Mouse (Mus musculus): Measurements from ENCODE around the gene Rab36. TPM values are rescaled to one million over a fixed set of nuclear protein-coding genes. Genes with fewer than 3 reads are reported as not detected.

Gene Rab36
- polyA plus RNA-seq, 1 experiment from 2014 or later: 6.2 TPM

- H3K27ac ChIP-seq (ENCODE audit: low read depth, low read length): no peak overlapping the region
- H3K9me3 ChIP-seq (ENCODE audit: control insufficient read depth, low read length): no peaks in the 10 kb centered on the region
- ATAC-seq (ENCODE audit: low FRiP score): no peak
- no peaks in the 10 kb centered on the region for H3K36me3 ChIP-seq (ENCODE audit: control insufficient read depth, insufficient read depth, low read length)
- peaks cover 5% of the 10 kb centered on the region; the same call in 1 of the 2 replicates for H3K27me3 ChIP-seq (ENCODE audit: control insufficient read depth, insufficient read depth, low read length)
- H3K9ac ChIP-seq (ENCODE audit: low read length): peak overlapping the region; percentile 83
- 1% methylated on average over 71 of the region's 71 CpGs for WGBS
- H3K4me3 ChIP-seq (ENCODE audit: low read depth, low read length): peak overlapping the region; percentile 93
- peak; percentile 94 for DNase-seq (ENCODE audit: low spot score, missing footprints)
- peaks cover 38% of the 10 kb centered on the region for H3K4me1 ChIP-seq (ENCODE audit: control insufficient read depth, insufficient read depth, low read length)
- peak overlapping the region; percentile 81 for H3K4me2 ChIP-seq
Observed at GRCm38 (mm10) chr10:75061341-75062188, 24.7 kb downstream of the Rab36 start.

- no peak for ATAC-seq (ENCODE audit: low FRiP score)
- peak; percentile 93 for DNase-seq (ENCODE audit: low spot score, missing footprints)
- H3K36me3 ChIP-seq (ENCODE audit: control insufficient read depth, insufficient read depth, low read length): no peaks in the 10 kb centered on the region
- peak overlapping the region; percentile 93 for H3K4me3 ChIP-seq (ENCODE audit: low read depth, low read length)
- WGBS: 23% methylated on average over 6 of the region's 6 CpGs
- H3K9me3 ChIP-seq (ENCODE audit: control insufficient read depth, low read length): no peaks in the 10 kb centered on the region
- peak overlapping the region; percentile 81 for H3K4me2 ChIP-seq
- H3K4me1 ChIP-seq (ENCODE audit: control insufficient read depth, insufficient read depth, low read length): peaks cover 38% of the 10 kb centered on the region
- no peak overlapping the region for H3K27ac ChIP-seq (ENCODE audit: low read depth, low read length)
- peaks cover 5% of the 10 kb centered on the region; the same call in 1 of the 2 replicates for H3K27me3 ChIP-seq (ENCODE audit: control insufficient read depth, insufficient read depth, low read length)
- H3K9ac ChIP-seq (ENCODE audit: low read length): peak overlapping the region; percentile 83
Observed at GRCm38 (mm10) chr10:75062189-75062561, 25.3 kb downstream of the Rab36 start.

DNA sequence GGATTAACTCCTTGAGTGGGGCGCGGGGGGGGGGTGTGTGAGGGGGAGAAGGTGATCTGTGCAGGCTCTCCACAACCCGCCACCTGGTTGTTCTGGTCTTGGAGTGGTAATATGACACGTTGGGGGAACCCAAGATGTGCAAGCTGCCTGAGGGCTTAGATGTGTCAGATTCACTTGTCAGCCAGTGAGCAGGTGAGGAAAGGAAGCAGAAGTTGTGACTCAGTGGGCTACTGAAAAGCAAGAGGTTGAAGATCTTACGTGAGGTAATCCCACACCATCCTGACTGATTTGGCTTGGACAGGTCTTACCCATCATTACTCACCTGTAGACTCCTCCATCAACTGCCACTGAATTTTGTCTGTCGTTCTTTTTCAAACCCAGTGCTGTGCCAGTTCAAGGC, 25.8 kb downstream of the Rab36 start:
- Histone ChIP-seq H3K9ac (ENCODE audit: low read length) (no peak overlapping the region), H3K9me3 (ENCODE audit: control insufficient read depth, low read length) (no peaks in the 10 kb centered on the region), H3K27me3 (ENCODE audit: control insufficient read depth, insufficient read depth, low read length) (peaks cover 5% of the 10 kb centered on the region; the same call in 1 of the 2 replicates), H3K4me3 (ENCODE audit: low read depth, low read length) (peak overlapping the region; percentile 93), H3K4me1 (ENCODE audit: control insufficient read depth, insufficient read depth, low read length) (peaks cover 38% of the 10 kb centered on the region), H3K4me2 (peak overlapping the region; percentile 81), H3K27ac (ENCODE audit: low read depth, low read length) (no peak overlapping the region), H3K36me3 (ENCODE audit: control insufficient read depth, insufficient read depth, low read length) (no peaks in the 10 kb centered on the region)
- ATAC-seq (ENCODE audit: low FRiP score) (no peak), DNase-seq (ENCODE audit: low spot score, missing footprints) (peak; percentile 79)
- 46% methylated on average over 6 of the region's 6 CpGs for WGBS

- WGBS: 71% methylated on average over 12 of the region's 12 CpGs
- H3K4me2 ChIP-seq: peak overlapping the region; percentile 31
- H3K27ac ChIP-seq (ENCODE audit: low read depth, low read length): no peak overlapping the region
- H3K27me3 ChIP-seq (ENCODE audit: control insufficient read depth, insufficient read depth, low read length): peaks cover 5% of the 10 kb centered on the region; the same call in 1 of the 2 replicates
- H3K9me3 ChIP-seq (ENCODE audit: control insufficient read depth, low read length): no peaks in the 10 kb centered on the region
- H3K4me3 ChIP-seq (ENCODE audit: low read depth, low read length): peak overlapping the region; percentile 2
- DNase-seq (ENCODE audit: low spot score, missing footprints) (peak; percentile 84), ATAC-seq (ENCODE audit: low FRiP score) (no peak)
- H3K36me3 ChIP-seq (ENCODE audit: control insufficient read depth, insufficient read depth, low read length): no peaks in the 10 kb centered on the region
- H3K4me1 ChIP-seq (ENCODE audit: control insufficient read depth, insufficient read depth, low read length): peaks cover 38% of the 10 kb centered on the region
- H3K9ac ChIP-seq (ENCODE audit: low read length): no peak overlapping the region
Observed at GRCm38 (mm10) chr10:75063301-75063965, 26.6 kb downstream of the Rab36 start.

- Histone ChIP-seq H3K36me3 (ENCODE audit: control insufficient read depth, insufficient read depth, low read length) (no peaks in the 10 kb centered on the region), H3K27ac (ENCODE audit: low read depth, low read length) (no peak overlapping the region), H3K27me3 (ENCODE audit: control insufficient read depth, insufficient read depth, low read length) (peaks cover 5% of the 10 kb centered on the region; the same call in 1 of the 2 replicates), H3K4me2 (no peak overlapping the region), H3K9ac (ENCODE audit: low read length) (no peak overlapping the region), H3K9me3 (ENCODE audit: control insufficient read depth, low read length) (no peaks in the 10 kb centered on the region), H3K4me1 (ENCODE audit: control insufficient read depth, insufficient read depth, low read length) (peaks cover 28% of the 10 kb centered on the region), H3K4me3 (ENCODE audit: low read depth, low read length) (no peak overlapping the region)
- 85% methylated on average over 6 of the region's 6 CpGs for WGBS
- DNase-seq (ENCODE audit: low spot score, missing footprints): no peak
- no peak for ATAC-seq (ENCODE audit: low FRiP score)
Observed at GRCm38 (mm10) chr10:75065691-75066090, 28.8 kb downstream of the Rab36 start.

GRCm38 (mm10) chr10:75067446-75067845, 30.6 kb downstream of the Rab36 start:
- ATAC-seq (ENCODE audit: low FRiP score): no peak
- no peak for DNase-seq (ENCODE audit: low spot score, missing footprints)
- Histone ChIP-seq H3K27me3 (ENCODE audit: control insufficient read depth, insufficient read depth, low read length) (no peaks in the 10 kb centered on the region), H3K36me3 (ENCODE audit: control insufficient read depth, insufficient read depth, low read length) (no peaks in the 10 kb centered on the region), H3K9me3 (ENCODE audit: control insufficient read depth, low read length) (no peaks in the 10 kb centered on the region), H3K9ac (ENCODE audit: low read length) (no peak overlapping the region), H3K4me1 (ENCODE audit: control insufficient read depth, insufficient read depth, low read length) (peaks cover 15% of the 10 kb centered on the region; the same call in 1 of the 2 replicates), H3K4me2 (no peak overlapping the region), H3K27ac (ENCODE audit: low read depth, low read length) (no peak overlapping the region), H3K4me3 (ENCODE audit: low read depth, low read length) (no peak overlapping the region)

- Histone ChIP-seq H3K4me2 (no peak overlapping the region), H3K4me3 (ENCODE audit: low read depth, low read length) (no peak overlapping the region), H3K4me1 (ENCODE audit: control insufficient read depth, insufficient read depth, low read length) (peaks cover 12% of the 10 kb centered on the region; the same call in 1 of the 2 replicates), H3K27ac (ENCODE audit: low read depth, low read length) (no peak overlapping the region), H3K9ac (ENCODE audit: low read length) (no peak overlapping the region), H3K27me3 (ENCODE audit: control insufficient read depth, insufficient read depth, low read length) (no peaks in the 10 kb centered on the region), H3K36me3 (ENCODE audit: control insufficient read depth, insufficient read depth, low read length) (no peaks in the 10 kb centered on the region), H3K9me3 (ENCODE audit: control insufficient read depth, low read length) (no peaks in the 10 kb centered on the region)
- ATAC-seq (ENCODE audit: low FRiP score) (no peak), DNase-seq (ENCODE audit: low spot score, missing footprints) (no peak)
- WGBS: 72% methylated on average over 2 of the region's 2 CpGs
Observed at GRCm38 (mm10) chr10:75068086-75068485, 31.2 kb downstream of the Rab36 start.

DNA sequence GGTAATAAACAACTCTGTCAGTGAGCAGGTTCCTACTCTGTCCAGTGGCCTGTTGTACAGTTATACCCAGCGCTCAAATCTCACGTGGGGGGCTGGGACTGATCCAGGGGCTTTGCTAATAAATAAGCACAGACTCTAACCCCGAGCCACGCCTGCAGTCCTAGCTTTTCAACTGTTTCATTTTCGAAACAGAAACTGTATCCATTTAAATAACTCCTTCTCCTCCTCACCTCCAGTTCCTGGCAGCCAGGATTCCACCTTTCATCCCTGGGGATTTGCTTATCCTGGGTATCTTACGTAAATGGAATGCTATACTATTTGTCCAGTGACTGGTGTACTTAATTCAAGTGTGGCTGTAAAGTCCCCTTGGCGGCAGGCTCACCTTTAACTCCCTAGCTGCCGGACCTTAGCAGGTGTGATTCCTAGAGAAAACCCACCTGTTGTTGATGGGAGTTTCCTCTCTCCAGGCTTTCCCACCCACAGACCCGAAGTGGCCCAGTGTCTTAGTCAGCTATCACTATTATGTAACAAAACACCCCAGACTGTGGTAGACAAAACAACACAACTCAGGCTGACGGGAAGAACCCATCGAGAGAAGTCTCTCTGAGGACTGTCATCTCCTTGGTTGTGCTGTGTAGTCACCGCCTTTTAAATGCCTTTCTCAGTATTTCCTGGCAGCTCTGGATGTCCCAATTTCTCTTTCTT, 31.9 kb downstream of the Rab36 start:
- Histone ChIP-seq H3K27me3 (ENCODE audit: control insufficient read depth, insufficient read depth, low read length) (no peaks in the 10 kb centered on the region), H3K4me3 (ENCODE audit: low read depth, low read length) (no peak overlapping the region), H3K4me1 (ENCODE audit: control insufficient read depth, insufficient read depth, low read length) (0 out of 2 replicates have a peak, but pooled peaks cover 5% of the 10 kb centered on the region), H3K27ac (ENCODE audit: low read depth, low read length) (no peak overlapping the region), H3K9ac (ENCODE audit: low read length) (no peak overlapping the region), H3K4me2 (no peak overlapping the region), H3K9me3 (ENCODE audit: control insufficient read depth, low read length) (no peaks in the 10 kb centered on the region), H3K36me3 (ENCODE audit: control insufficient read depth, insufficient read depth, low read length) (no peaks in the 10 kb centered on the region)
- DNase-seq (ENCODE audit: low spot score, missing footprints) (no peak), ATAC-seq (ENCODE audit: low FRiP score) (no peak)
- WGBS: 69% methylated on average over 12 of the region's 12 CpGs
